In genomic region chr5:121848035-121848519, GRCm38 (mm10) we compare ENCODE assay signal across 8 mouse cellular contexts. TPM values are rescaled to one million over a fixed set of nuclear protein-coding genes. Genes with fewer than 3 reads are reported as not detected.
DNase-seq lines count a peak whose midpoint lies in the region; ATAC-seq and TF ChIP-seq lines count a peak whose summit lies in the region.

No protein-coding gene starts in this region.

- ATAC-seq in common myeloid progenitor, adult 5-6 weeks (replicated peaks; ENCODE audit: low read depth, poor library complexity, severe bottlenecking) = peak; percentile 42
- no peak for ATAC-seq in heart, embryonic 13.5 days (ENCODE audit: extremely low read depth, insufficient number of reproducible peaks, low FRiP score, low TSS enrichment)
- peak; percentile 14; the same call in 1 of the 2 replicates for ATAC-seq in kidney, postnatal 0 days (replicated peaks; ENCODE audit: low FRiP score, low read depth)
- ATAC-seq in stomach, embryonic 15.5 days (ENCODE audit: insufficient read depth, low FRiP score, low read depth) = peak; percentile 42

- peak overlapping the region; percentile 93 for H3K4me3 ChIP-seq in heart, embryonic 13.5 days
- H3K4me3 ChIP-seq in kidney, postnatal 0 days (replicated peaks; ENCODE audit: low read depth, low read length) = peak overlapping the region; percentile 93
- peak overlapping the region; percentile 92 for H3K4me3 ChIP-seq in stomach, embryonic 15.5 days (replicated peaks)

- H3K36me3 ChIP-seq in heart, embryonic 13.5 days = peaks cover 21% of the 10 kb centered on the region
- H3K36me3 ChIP-seq in kidney, postnatal 0 days (ENCODE audit: insufficient read depth, low read length) = peaks cover 10% of the 10 kb centered on the region
- H3K36me3 ChIP-seq in stomach, embryonic 15.5 days = peaks cover 12% of the 10 kb centered on the region

- H3K4me2 ChIP-seq in heart, embryonic 13.5 days = peak overlapping the region; percentile 87
- peak overlapping the region; percentile 65 for H3K4me2 ChIP-seq in kidney, postnatal 0 days (ENCODE audit: low read length)
- H3K4me2 ChIP-seq in stomach, embryonic 15.5 days = peak overlapping the region; percentile 90

- H3K27me3 ChIP-seq in heart, embryonic 13.5 days (replicated peaks) = peaks cover 30% of the 10 kb centered on the region
- no peaks in the 10 kb centered on the region; the same call in 1 of the 2 replicates for H3K27me3 ChIP-seq in kidney, postnatal 0 days (ENCODE audit: insufficient read depth, low read length)
- H3K27me3 ChIP-seq in stomach, embryonic 15.5 days (replicated peaks) = peaks cover 13% of the 10 kb centered on the region

- H3K9ac ChIP-seq in heart, embryonic 13.5 days = peak overlapping the region; percentile 93
- H3K9ac ChIP-seq in kidney, postnatal 0 days (ENCODE audit: low read depth, low read length) = peak overlapping the region; percentile 78; the same call in 1 of the 2 replicates
- H3K9ac ChIP-seq in stomach, embryonic 15.5 days = peak overlapping the region; percentile 46; the same call in 1 of the 2 replicates

- H3K27ac ChIP-seq in heart, embryonic 13.5 days (replicated peaks) = peak overlapping the region; percentile 80
- peak overlapping the region; percentile 77 for H3K27ac ChIP-seq in kidney, postnatal 0 days
- peak overlapping the region; percentile 88 for H3K27ac ChIP-seq in stomach, embryonic 15.5 days

- DNase-seq in A20 (ENCODE audit: low read depth, low spot score) = peak; percentile 59
- DNase-seq in ES-CJ7 (ENCODE audit: low read depth, low spot score) = peak; percentile 79
- DNase-seq in kidney, postnatal 0 days (ENCODE audit: low spot score) = peak; percentile 90
- DNase-seq in lung, postnatal 4 days = peak; percentile 72 to 74
- DNase-seq in layer of hippocampus, adult 18-20 months (ENCODE audit: low spot score in 2 of 2) = no peak

- TF ChIP-seq CTCF in kidney, postnatal 0 days (IDR thresholded peaks at IDR 0.05; ENCODE audit: low read depth) = peak; percentile 52

- WGBS in heart, embryonic 13.5 days = 2% methylated on average over 17 of the region's 17 CpGs
- 0% methylated on average over 17 of the region's 17 CpGs for WGBS in kidney, postnatal 0 days
- under 1% methylated on average over 17 of the region's 17 CpGs for WGBS in stomach, embryonic 15.5 days

- no peaks in the 10 kb centered on the region for H3K9me3 ChIP-seq in heart, embryonic 13.5 days
- H3K9me3 ChIP-seq in kidney, postnatal 0 days (replicated peaks; ENCODE audit: low read length) = no peaks in the 10 kb centered on the region
- no peaks in the 10 kb centered on the region for H3K9me3 ChIP-seq in stomach, embryonic 15.5 days

- peaks cover 38% of the 10 kb centered on the region for H3K4me1 ChIP-seq in heart, embryonic 13.5 days
- peaks cover 10% of the 10 kb centered on the region for H3K4me1 ChIP-seq in kidney, postnatal 0 days (replicated peaks; ENCODE audit: insufficient read depth, low read length)
- peaks cover 22% of the 10 kb centered on the region for H3K4me1 ChIP-seq in stomach, embryonic 15.5 days

RNA-seq across cellular contexts. Expression of gene Pheta1, which starts 0.7 kb away (rescaled TPM):
- 1.6 and 2.6 TPM in 2 replicates for total RNA-seq in common myeloid progenitor, adult 5-6 weeks (2017)
- 14.9 and 17.2 TPM in 2 replicates for polyA plus RNA-seq in heart, embryonic 13.5 days (2015; fragmentation: Nextera tagmentation; extraction: Ambion mirVana)
- polyA plus RNA-seq in kidney, postnatal 0 days (2015; fragmentation: Nextera tagmentation; extraction: Ambion mirVana) = 25.7 and 26.7 TPM in 2 replicates
- 23.7 and 26.1 TPM in 2 replicates for polyA plus RNA-seq in stomach, embryonic 15.5 days (2015; fragmentation: Nextera tagmentation; extraction: Ambion mirVana)
- 10 to 100 TPM in 1 of 2 experiments, 1 to 10 TPM in 1; 7.5 to 11.7 TPM for total RNA-seq in layer of hippocampus, adult 18-20 months (2021)

RNA-seq across cellular contexts. Expression of gene Sh2b3, which starts 10.6 kb away (rescaled TPM):
- 16.0 and 18.2 TPM in 2 replicates for total RNA-seq in common myeloid progenitor, adult 5-6 weeks (2017)
- polyA plus RNA-seq in heart, embryonic 13.5 days (2015; fragmentation: Nextera tagmentation; extraction: Ambion mirVana) = 13.3 and 14.7 TPM in 2 replicates
- polyA plus RNA-seq in kidney, postnatal 0 days (2015; fragmentation: Nextera tagmentation; extraction: Ambion mirVana) = 19.4 and 21.0 TPM in 2 replicates
- 15.7 and 16.0 TPM in 2 replicates for polyA plus RNA-seq in stomach, embryonic 15.5 days (2015; fragmentation: Nextera tagmentation; extraction: Ambion mirVana)
- total RNA-seq in layer of hippocampus, adult 18-20 months (2021) = 10 to 100 TPM; 21.3 to 23.4 TPM

Comparison
In these comparisons a context has a peak if more than half of its experiments do, and no peak if none do; other contexts are left out.
1. DNase-seq: peak in A20 (single experiment), ES-CJ7 (single experiment), kidney, postnatal 0 days (single experiment) and lung, postnatal 4 days (2 of 2); none in layer of hippocampus, adult 18-20 months (0 of 2).
2. Peak in every context shown above with its lines, with median percentiles within 50 percentile points of each other: H3K27ac ChIP-seq, H3K4me2 ChIP-seq, H3K4me3 ChIP-seq and H3K9ac ChIP-seq.